Mouse (Mus musculus) intestine, postnatal 0 days (tissue): Measurements from ENCODE around the gene Hmbs. TPM values are rescaled to one million over a fixed set of nuclear protein-coding genes. Genes with fewer than 3 reads are reported as not detected.
"Not testable (repeated sequence)": the region's sequence is repeated elsewhere in the genome, so short reads cannot be mapped to it uniquely, and the experiment has no call there.

Experiments used
- ATAC-seq: fragments of 200-750 bp; cut with Nextera tagmentation; 2 replicates; pipeline ENCODE4 v1.8.0; 2017; ENCODE audit warnings: mild to moderate bottlenecking, moderate TSS enrichment, moderate library complexity
- H3K27ac ChIP-seq: fragments of 300-500 bp; sonication (generic); 2 replicates; pipeline ENCODE4 v1.5.1; 2014; ENCODE audit warnings: mild to moderate bottlenecking, low read depth, low read length, moderate library complexity
- H3K27me3 ChIP-seq: fragments of 300-500 bp; sonication (generic); replicated peaks from 2 replicates; pipeline ENCODE4 v1.6.1; 2014; ENCODE audit warnings: low read length, mixed read lengths; ENCODE audit not compliant: control insufficient read depth, insufficient read depth
- H3K36me3 ChIP-seq: fragments of 300-500 bp; sonication (generic); 2 replicates; pipeline ENCODE4 v1.6.1; 2014; ENCODE audit warnings: mild to moderate bottlenecking, moderate library complexity; ENCODE audit not compliant: control insufficient read depth, insufficient read depth
- H3K4me1 ChIP-seq: fragments of 300-500 bp; sonication (generic); replicated peaks from 2 replicates; pipeline ENCODE4 v1.6.1; 2014; ENCODE audit warnings: antibody characterized with exemption, low read length, mixed read lengths; ENCODE audit not compliant: control insufficient read depth, insufficient read depth
- H3K4me2 ChIP-seq: fragments of 300-500 bp; sonication (generic); replicated peaks from 2 replicates; pipeline ENCODE4 v1.6.1; 2014; ENCODE audit warnings: low read depth, mild to moderate bottlenecking, moderate library complexity
- H3K4me3 ChIP-seq: fragments of 300-500 bp; sonication (generic); 2 replicates; pipeline ENCODE4 v1.5.1; 2014; ENCODE audit warnings: low read depth, low read length
- H3K9ac ChIP-seq: fragments of 300-500 bp; sonication (generic); 2 replicates; pipeline ENCODE4 v1.6.1; 2014; ENCODE audit warnings: mild to moderate bottlenecking, low read depth, low read length
- H3K9me3 ChIP-seq: fragments of 300-500 bp; sonication (generic); 2 replicates; pipeline ENCODE4 v1.6.1; 2016; ENCODE audit warnings: mixed run types; ENCODE audit not compliant: control insufficient read depth
- CTCF ChIP-seq: sonication (generic); IDR thresholded peaks from 2 replicates; pipeline ENCODE4 v1.5.1; 2016; ENCODE audit warnings: low read depth, mild to moderate bottlenecking, control low read depth, antibody characterized with exemption, moderate library complexity
- WGBS: fragments of 180-500 bp; shearing (Covaris S2); extraction: QIAGEN DNeasy Blood & Tissue Kit; methylation state at CpG from one replicate; pipeline ENCODE4 v1.1.7; 2014; 5-methylcytosine and 5-hydroxymethylcytosine counted together
- polyA plus RNA-seq: library from polyadenylated mRNA; unstranded; fragments of >200 nt; fragmentation: Nextera tagmentation; extraction: Ambion mirVana; gene quantifications from 2 replicates; pipeline ENCODE4 v1.2.1, GENCODE M21; 2015

Gene Hmbs
- polyA plus RNA-seq, 1 experiment from 2014 or later, result 60.1 TPM

- Histone ChIP-seq H3K4me3 (peak within 1 kb of the TSS; percentile 74), H3K36me3 (peaks cover 32% of the 10 kb centered on the region), H3K27ac (peak within 1 kb of the TSS; percentile 67), H3K9ac (peak within 1 kb of the TSS; percentile 85), H3K9me3 (no peaks in the 10 kb centered on the region), H3K27me3 (no peaks in the 10 kb centered on the region), H3K4me2 (peak within 1 kb of the TSS; percentile 92), H3K4me1 (peaks cover 6% of the 10 kb centered on the region; the same call in 1 of the 2 replicates)
- peak; percentile 74 for TF ChIP-seq CTCF
- peak; percentile 97 for ATAC-seq
- under 1% methylated on average over 83 of the region's 83 CpGs for WGBS
Observed at GRCm38 (mm10) chr9:44379054-44379834, 35.2 kb upstream of the Hmbs start, which contains the start of gene Hyou1. Hyou1 (plus strand) TSS chr9:44379490.

DNA sequence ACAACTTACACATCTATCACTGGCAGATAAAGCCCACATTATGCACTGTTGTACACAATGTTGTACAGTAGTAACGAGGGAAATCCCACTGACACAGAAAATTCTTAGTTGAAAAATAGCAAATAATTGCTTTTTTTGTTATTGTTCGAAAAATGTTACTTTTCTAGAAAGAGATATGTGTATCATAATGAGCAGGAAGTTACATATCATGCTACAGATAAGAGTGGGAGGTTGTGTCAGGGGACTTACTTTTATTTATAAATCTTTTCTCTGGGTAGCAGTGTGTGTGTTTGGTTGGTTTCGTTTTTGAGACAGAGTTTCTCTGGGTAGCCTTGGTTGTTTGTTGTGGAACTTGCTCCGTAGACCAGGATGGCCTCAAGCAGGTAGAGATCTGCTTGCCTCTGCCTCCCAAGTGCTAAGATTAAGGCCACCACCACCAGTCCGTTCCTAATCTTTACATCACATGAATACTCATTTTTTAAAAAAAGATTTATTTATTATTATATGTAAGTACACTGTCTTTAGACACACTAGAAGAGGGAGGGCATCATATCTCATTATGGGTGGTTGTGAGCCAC, 34.2 kb upstream of the Hmbs start:
- WGBS, result 74% methylated on average over 5 of the region's 5 CpGs
- Histone ChIP-seq H3K4me2 (peak overlapping the region; percentile 92), H3K9me3 (no peaks in the 10 kb centered on the region), H3K9ac (peak overlapping the region; percentile 40), H3K4me1 (peaks cover 6% of the 10 kb centered on the region; the same call in 1 of the 2 replicates), H3K36me3 (peaks cover 22% of the 10 kb centered on the region), H3K27ac (peak overlapping the region; percentile 67), H3K27me3 (no peaks in the 10 kb centered on the region), H3K4me3 (peak overlapping the region; percentile 74)
- TF ChIP-seq CTCF, result no peak
- no peak for ATAC-seq

DNA sequence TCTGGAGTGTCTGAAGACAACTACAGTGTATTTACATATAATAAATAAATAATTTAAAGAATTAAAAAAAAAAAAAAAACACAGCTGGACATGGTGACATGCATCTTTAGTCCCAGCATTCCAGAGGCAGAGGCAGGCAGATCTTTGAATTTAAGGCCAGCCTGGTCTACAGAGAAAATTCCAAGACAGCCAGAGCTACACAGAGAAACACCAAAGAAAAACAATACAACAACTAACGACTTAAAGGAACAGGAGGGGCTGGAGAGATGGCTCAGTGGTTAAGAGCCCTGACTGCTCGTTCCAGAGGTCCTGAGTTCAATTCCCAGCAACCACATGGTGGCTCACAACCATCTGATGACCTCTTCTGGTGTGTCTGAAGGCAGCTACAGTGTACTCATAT, 33.3 kb upstream of the Hmbs start:
- WGBS, result 82% methylated on average over 2 of the region's 2 CpGs
- not testable (repeated sequence) for H3K4me1 ChIP-seq, H3K27me3 ChIP-seq, H3K27ac ChIP-seq, H3K4me2 ChIP-seq, H3K9me3 ChIP-seq, H3K4me3 ChIP-seq, H3K9ac ChIP-seq, ATAC-seq
- H3K36me3 ChIP-seq, result peaks cover 13% of the 10 kb centered on the region

GRCm38 (mm10) chr9:44376141-44376540, 32.1 kb upstream of the Hmbs start:
- Histone ChIP-seq H3K27ac (no peak overlapping the region), H3K9me3 (no peaks in the 10 kb centered on the region), H3K36me3 (peaks cover under 1% of the 10 kb centered on the region; the same call in 1 of the 2 replicates), H3K9ac (no peak overlapping the region), H3K4me3 (no peak overlapping the region), H3K4me2 (no peak overlapping the region), H3K27me3 (no peaks in the 10 kb centered on the region), H3K4me1 (peaks cover 6% of the 10 kb centered on the region; the same call in 1 of the 2 replicates)
- TF ChIP-seq CTCF, result no peak
- no peak for ATAC-seq
- 83% methylated on average over 6 of the region's 6 CpGs for WGBS

GRCm38 (mm10) chr9:44373386-44373785, 29.4 kb upstream of the Hmbs start:
- Histone ChIP-seq H3K36me3 (no peaks in the 10 kb centered on the region), H3K4me2 (no peak overlapping the region), H3K9me3 (no peaks in the 10 kb centered on the region), H3K9ac (no peak overlapping the region), H3K4me3 (no peak overlapping the region), H3K27me3 (no peaks in the 10 kb centered on the region), H3K4me1 (no peaks in the 10 kb centered on the region), H3K27ac (no peak overlapping the region)
- TF ChIP-seq CTCF, result no peak
- peak; percentile 10; the same call in 1 of the 2 replicates for ATAC-seq

DNA sequence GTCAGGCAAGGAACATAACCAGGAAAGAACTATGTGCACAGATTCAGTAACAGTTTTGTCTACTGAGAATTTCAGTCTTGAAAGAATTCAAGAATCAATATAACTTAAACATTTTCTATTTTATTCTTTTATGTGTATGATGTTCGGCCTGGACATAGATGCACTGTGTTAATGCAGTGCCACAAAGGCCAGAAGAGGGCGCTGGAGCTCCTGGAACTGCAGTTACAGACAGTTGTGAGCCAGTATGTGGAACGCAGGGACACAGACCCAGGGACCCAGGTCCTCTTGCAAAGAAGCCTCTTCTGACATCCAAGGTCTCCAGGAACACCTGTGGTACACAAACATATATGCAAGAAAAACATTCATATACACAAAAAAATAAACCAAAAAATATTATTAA, 20.5 kb upstream of the Hmbs start:
- Histone ChIP-seq H3K36me3 (no peaks in the 10 kb centered on the region), H3K4me2 (no peak overlapping the region), H3K9ac (no peak overlapping the region), H3K4me3 (no peak overlapping the region), H3K9me3 (no peaks in the 10 kb centered on the region), H3K27ac (no peak overlapping the region), H3K4me1 (no peaks in the 10 kb centered on the region), H3K27me3 (no peaks in the 10 kb centered on the region)
- TF ChIP-seq CTCF, result peak; percentile 60
- 62% methylated on average over 3 of the region's 3 CpGs for WGBS
- ATAC-seq, result no peak

GRCm38 (mm10) chr9:44361931-44362330, 17.9 kb upstream of the Hmbs start:
- peak; percentile 39; the same call in 1 of the 2 replicates for ATAC-seq
- H3K9me3 ChIP-seq, H3K9ac ChIP-seq, H3K27me3 ChIP-seq, H3K27ac ChIP-seq, H3K4me1 ChIP-seq: not testable (repeated sequence)
- peaks cover 20% of the 10 kb centered on the region for H3K36me3 ChIP-seq
- peak overlapping the region; percentile 75 for H3K4me2 ChIP-seq
- 40% methylated on average over 4 of the region's 4 CpGs for WGBS
- peak overlapping the region; percentile 94 for H3K4me3 ChIP-seq
